Mouse (Mus musculus): ENCODE data around the gene Cnot10. TPM values are rescaled to one million over a fixed set of nuclear protein-coding genes. Genes with fewer than 3 reads are reported as not detected.
"Not testable (repeated sequence)": the region's sequence is repeated elsewhere in the genome, so short reads cannot be mapped to it uniquely, and the experiment has no call there.

Gene Cnot10
- polyA plus RNA-seq, 1 experiment = 24.2 TPM

- H3K27ac ChIP-seq (ENCODE audit: insufficient read depth, low read depth, low read length) = no peak overlapping the region
- H3K4me1 ChIP-seq (ENCODE audit: control insufficient read depth, insufficient read depth, low read length) = peaks cover 3% of the 10 kb centered on the region
- no peak overlapping the region for H3K4me3 ChIP-seq (ENCODE audit: insufficient read depth, low read length)
- TF ChIP-seq CTCF (IDR thresholded peaks at IDR 0.05; ENCODE audit: low read depth, low read length) = no peak
- no peak for TF ChIP-seq POLR2A (IDR thresholded peaks at IDR 0.05; ENCODE audit: borderline replicate concordance, low read depth, low read length)
Measured at GRCm38 (mm10) chr9:114655356-114655755, 15.4 kb upstream of the Cnot10 start.

GRCm38 (mm10) chr9:114650938-114651634 is 11.1 kb upstream of the Cnot10 start:
- TF ChIP-seq POLR2A (IDR thresholded peaks at IDR 0.05; ENCODE audit: borderline replicate concordance, low read depth, low read length) (no peak), CTCF (IDR thresholded peaks at IDR 0.05; ENCODE audit: low read depth, low read length) (no peak)
- Histone ChIP-seq H3K27ac (ENCODE audit: insufficient read depth, low read depth, low read length) (no peak overlapping the region), H3K4me3 (ENCODE audit: insufficient read depth, low read length) (no peak overlapping the region), H3K4me1 (ENCODE audit: control insufficient read depth, insufficient read depth, low read length) (no peaks in the 10 kb centered on the region)

GRCm38 (mm10) chr9:114649371-114649770 is 9.4 kb upstream of the Cnot10 start:
- TF ChIP-seq CTCF (IDR thresholded peaks at IDR 0.05; ENCODE audit: low read depth, low read length) (no peak), POLR2A (IDR thresholded peaks at IDR 0.05; ENCODE audit: borderline replicate concordance, low read depth, low read length) (no peak)
- no peak overlapping the region for H3K4me3 ChIP-seq (ENCODE audit: insufficient read depth, low read length)
- no peak overlapping the region for H3K27ac ChIP-seq (ENCODE audit: insufficient read depth, low read depth, low read length)
- H3K4me1 ChIP-seq (ENCODE audit: control insufficient read depth, insufficient read depth, low read length) = no peaks in the 10 kb centered on the region

- not testable (repeated sequence) for H3K27ac ChIP-seq (ENCODE audit: insufficient read depth, low read depth, low read length); H3K4me3 ChIP-seq (ENCODE audit: insufficient read depth, low read length); H3K4me1 ChIP-seq (ENCODE audit: control insufficient read depth, insufficient read depth, low read length)
Measured at GRCm38 (mm10) chr9:114648472-114648871, 8.5 kb upstream of the Cnot10 start.

- Histone ChIP-seq H3K27ac (ENCODE audit: insufficient read depth, low read depth, low read length) (no peak overlapping the region), H3K4me3 (ENCODE audit: insufficient read depth, low read length) (no peak overlapping the region), H3K4me1 (ENCODE audit: control insufficient read depth, insufficient read depth, low read length) (no peaks in the 10 kb centered on the region)
- TF ChIP-seq POLR2A (IDR thresholded peaks at IDR 0.05; ENCODE audit: borderline replicate concordance, low read depth, low read length) (no peak), CTCF (IDR thresholded peaks at IDR 0.05; ENCODE audit: low read depth, low read length) (no peak)
Measured at GRCm38 (mm10) chr9:114647506-114648432, 7.8 kb upstream of the Cnot10 start.

- TF ChIP-seq CTCF (IDR thresholded peaks at IDR 0.05; ENCODE audit: low read depth, low read length) = no peak
- H3K4me1 ChIP-seq (ENCODE audit: control insufficient read depth, insufficient read depth, low read length) = no peaks in the 10 kb centered on the region
- no peak overlapping the region for H3K4me3 ChIP-seq (ENCODE audit: insufficient read depth, low read length)
- H3K27ac ChIP-seq (ENCODE audit: insufficient read depth, low read depth, low read length) = no peak overlapping the region
Measured at GRCm38 (mm10) chr9:114646556-114647505, 6.8 kb upstream of the Cnot10 start.

GRCm38 (mm10) chr9:114639186-114639748 is 717 bp downstream of the Cnot10 start:
- Histone ChIP-seq H3K4me3 (ENCODE audit: insufficient read depth, low read length) (peak overlapping the region; percentile 68), H3K4me1 (ENCODE audit: control insufficient read depth, insufficient read depth, low read length) (no peaks in the 10 kb centered on the region), H3K27ac (ENCODE audit: insufficient read depth, low read depth, low read length) (peak overlapping the region; percentile 27)
- TF ChIP-seq POLR2A (IDR thresholded peaks at IDR 0.05; ENCODE audit: borderline replicate concordance, low read depth, low read length) (no peak), CTCF (IDR thresholded peaks at IDR 0.05; ENCODE audit: low read depth, low read length) (no peak)

GRCm38 (mm10) chr9:114636751-114637150 is 3.2 kb downstream of the Cnot10 start:
- TF ChIP-seq POLR2A (IDR thresholded peaks at IDR 0.05; ENCODE audit: borderline replicate concordance, low read depth, low read length) = no peak
- TF ChIP-seq CTCF (IDR thresholded peaks at IDR 0.05; ENCODE audit: low read depth, low read length) = no peak
- H3K27ac ChIP-seq (ENCODE audit: insufficient read depth, low read depth, low read length) = no peak overlapping the region
- no peaks in the 10 kb centered on the region for H3K4me1 ChIP-seq (ENCODE audit: control insufficient read depth, insufficient read depth, low read length)
- no peak overlapping the region for H3K4me3 ChIP-seq (ENCODE audit: insufficient read depth, low read length)

- no peak for TF ChIP-seq CTCF (IDR thresholded peaks at IDR 0.05; ENCODE audit: low read depth, low read length)
- no peak for TF ChIP-seq POLR2A (IDR thresholded peaks at IDR 0.05; ENCODE audit: borderline replicate concordance, low read depth, low read length)
- no peak overlapping the region for H3K27ac ChIP-seq (ENCODE audit: insufficient read depth, low read depth, low read length)
- H3K4me1 ChIP-seq (ENCODE audit: control insufficient read depth, insufficient read depth, low read length) = no peaks in the 10 kb centered on the region
- H3K4me3 ChIP-seq (ENCODE audit: insufficient read depth, low read length) = no peak overlapping the region
Measured at GRCm38 (mm10) chr9:114636150-114636549, 3.8 kb downstream of the Cnot10 start.
